Mouse (Mus musculus) neural tube, embryonic 13.5 days (tissue): Measurements from ENCODE around the gene Iqcj. TPM values are rescaled to one million over a fixed set of nuclear protein-coding genes. Genes with fewer than 3 reads are reported as not detected.

ENCODE experiments used
- ATAC-seq: fragments of 200-750 bp; cut with Nextera tagmentation; 2 replicates; pipeline ENCODE4 v1.8.0; 2017; ENCODE audit warnings: low read depth, mild to moderate bottlenecking, moderate TSS enrichment, moderate library complexity
- H3K27ac ChIP-seq: fragments of 300-500 bp; sonication (generic); replicated peaks from 2 replicates; pipeline ENCODE4 v1.5.1; 2015; ENCODE audit warnings: moderate library complexity, mild to moderate bottlenecking, inconsistent platforms
- H3K27me3 ChIP-seq: fragments of 300-500 bp; sonication (generic); 2 replicates; pipeline ENCODE4 v1.6.1; 2015; ENCODE audit warnings: mild to moderate bottlenecking, inconsistent platforms
- H3K36me3 ChIP-seq: fragments of 300-500 bp; sonication (generic); 2 replicates; pipeline ENCODE4 v1.6.1; 2015; ENCODE audit warnings: mild to moderate bottlenecking, inconsistent platforms
- H3K4me1 ChIP-seq: fragments of 300-500 bp; sonication (generic); replicated peaks from 2 replicates; pipeline ENCODE4 v1.6.1; 2015; ENCODE audit warnings: inconsistent platforms
- H3K4me2 ChIP-seq: fragments of 300-500 bp; sonication (generic); 2 replicates; pipeline ENCODE4 v1.6.1; 2015; ENCODE audit warnings: inconsistent platforms, mild to moderate bottlenecking, moderate library complexity
- H3K4me3 ChIP-seq: fragments of 300-500 bp; sonication (generic); 2 replicates; pipeline ENCODE4 v1.5.1; 2015; ENCODE audit warnings: mild to moderate bottlenecking, inconsistent platforms
- H3K9ac ChIP-seq: fragments of 300-500 bp; sonication (generic); 2 replicates; pipeline ENCODE4 v1.6.1; 2015; ENCODE audit warnings: moderate library complexity, mild to moderate bottlenecking, inconsistent platforms
- H3K9me3 ChIP-seq: fragments of 300-500 bp; sonication (generic); 2 replicates; pipeline ENCODE4 v1.6.1; 2016; ENCODE audit warnings: inconsistent platforms
- WGBS: fragments of 180-500 bp; shearing (Covaris S2); methylation state at CpG from one replicate; pipeline ENCODE4 v1.1.7; 2015; 5-methylcytosine and 5-hydroxymethylcytosine counted together
- polyA plus RNA-seq: library from polyadenylated mRNA; unstranded; fragments of >200 nt; fragmentation: Nextera tagmentation; extraction: Ambion mirVana; gene quantifications from 2 replicates; pipeline ENCODE4 v1.2.1, GENCODE M21; 2015

Gene Iqcj
- 0.44 and 0.45 TPM in 2 replicates for polyA plus RNA-seq

DNA sequence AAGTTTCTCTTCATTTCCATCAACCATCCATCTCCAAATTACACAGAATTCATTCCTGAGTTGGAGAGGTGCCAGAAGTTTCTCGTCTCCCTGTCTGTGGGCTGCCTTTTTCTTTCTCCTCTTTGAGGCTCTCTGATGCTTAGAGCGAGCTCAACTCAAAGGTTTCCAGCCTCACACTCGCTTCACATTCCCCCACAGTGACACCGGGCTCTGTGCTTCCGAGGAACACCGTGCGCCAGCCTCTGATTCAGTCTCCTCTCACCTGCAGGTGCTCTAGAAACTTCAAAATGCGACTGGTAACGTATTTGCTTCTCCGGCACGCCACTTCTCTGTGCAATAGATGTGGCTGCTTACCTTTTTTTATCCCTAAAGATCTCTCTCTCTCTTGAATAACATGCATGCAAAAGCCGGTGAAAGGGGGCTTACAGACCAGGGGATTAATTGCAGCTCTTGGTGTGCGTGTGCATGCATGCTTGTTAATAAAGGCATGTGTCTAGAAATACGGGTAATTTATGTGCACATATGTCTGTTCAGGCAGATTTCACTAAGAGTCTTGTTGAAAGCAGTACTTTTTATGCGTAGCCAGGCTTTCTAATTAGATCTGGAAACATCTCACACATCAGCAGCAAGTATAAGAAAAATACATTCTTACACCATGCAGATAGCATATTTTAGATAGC lies at the start of gene Iqcj, which contains the start of gene Iqschfp:
Gene Iqcj, plus strand, starts transcription at position 195 of the 680 bp plus-strand sequence.
Gene Iqschfp, plus strand, starts transcription at position 207 of the 680 bp plus-strand sequence.
- Histone ChIP-seq H3K4me1 (peaks cover 23% of the 10 kb centered on the region), H3K27ac (peak within 1 kb of the TSS; percentile 73), H3K9ac (peak within 1 kb of the TSS; percentile 60; the same call in 1 of the 2 replicates), H3K4me3 (peak within 1 kb of the TSS; percentile 31), H3K4me2 (peak within 1 kb of the TSS; percentile 53), H3K27me3 (peaks cover 3% of the 10 kb centered on the region; the same call in 1 of the 2 replicates), H3K36me3 (no peaks in the 10 kb centered on the region), H3K9me3 (no peaks in the 10 kb centered on the region)
- 21% methylated on average over 15 of the region's 15 CpGs for WGBS
- peak; percentile 29; the same call in 1 of the 2 replicates for ATAC-seq

DNA sequence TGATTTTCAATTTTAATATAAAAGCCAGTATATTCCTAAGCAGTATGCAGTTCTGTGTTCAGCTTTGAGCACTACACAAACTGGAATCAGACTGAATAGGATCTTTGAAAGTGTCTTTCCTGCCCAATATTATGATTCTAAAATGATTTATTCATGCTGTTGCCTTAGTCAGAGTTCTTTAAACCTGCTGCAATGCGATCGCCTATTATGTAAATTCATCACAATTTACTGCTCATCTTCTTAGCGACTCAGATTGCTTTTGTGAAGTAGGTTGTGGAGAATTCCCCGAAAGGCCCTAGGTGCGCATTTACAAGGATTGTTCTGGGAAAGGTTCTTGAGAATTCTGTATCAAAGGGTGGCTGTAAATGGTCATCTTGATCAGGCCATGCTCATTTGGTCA lies 39.6 kb upstream of the Iqcj start:
- Histone ChIP-seq H3K36me3 (no peaks in the 10 kb centered on the region), H3K4me3 (no peak overlapping the region), H3K27ac (no peak overlapping the region), H3K9ac (no peak overlapping the region), H3K27me3 (no peaks in the 10 kb centered on the region), H3K4me2 (no peak overlapping the region), H3K4me1 (no peaks in the 10 kb centered on the region), H3K9me3 (no peaks in the 10 kb centered on the region)
- ATAC-seq = no peak
- 77% methylated on average over 5 of the region's 5 CpGs for WGBS

GRCm38 (mm10) chr3:67861524-67861923 lies 30.5 kb upstream of the Iqcj start:
- H3K4me1 ChIP-seq = no peaks in the 10 kb centered on the region
- H3K4me3 ChIP-seq = no peak overlapping the region
- ATAC-seq = no peak
- no peaks in the 10 kb centered on the region for H3K36me3 ChIP-seq
- 91% methylated on average over 3 of the region's 3 CpGs for WGBS
- no peak overlapping the region for H3K4me2 ChIP-seq
- H3K9me3 ChIP-seq = no peaks in the 10 kb centered on the region
- H3K27ac ChIP-seq = no peak overlapping the region
- no peaks in the 10 kb centered on the region for H3K27me3 ChIP-seq
- no peak overlapping the region for H3K9ac ChIP-seq

DNA sequence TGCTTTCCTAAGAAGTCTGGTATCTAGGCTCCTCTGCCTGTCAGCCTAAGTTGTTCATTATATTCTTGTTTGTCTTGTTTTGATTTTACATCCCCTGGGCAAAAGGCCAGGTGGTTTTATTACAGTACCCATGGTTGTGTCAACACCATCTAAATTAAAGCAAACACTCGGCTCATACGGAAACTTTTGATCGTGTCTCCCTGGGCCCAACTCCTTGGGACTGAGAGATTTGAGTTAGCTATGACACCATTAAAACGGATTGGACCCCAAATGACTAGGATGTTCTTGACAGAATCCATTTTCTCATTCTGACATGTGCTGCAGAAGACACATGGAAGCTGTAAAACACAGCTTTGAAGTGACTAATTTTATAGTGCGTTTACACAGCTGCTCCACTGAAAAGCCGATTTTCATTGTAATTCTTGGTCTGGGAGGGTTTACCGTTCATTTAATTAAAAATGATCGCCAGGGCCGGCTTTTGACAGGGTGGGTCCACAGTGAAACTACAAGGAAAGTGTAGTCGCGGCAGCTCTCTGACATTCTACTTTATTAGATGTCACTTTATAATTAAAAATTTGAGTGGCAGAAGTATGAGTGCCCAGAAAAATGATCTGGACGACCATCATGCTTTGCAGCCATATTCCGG lies 24.5 kb upstream of the Iqcj start:
- ATAC-seq = no peak
- H3K9ac ChIP-seq = no peak overlapping the region
- no peaks in the 10 kb centered on the region for H3K9me3 ChIP-seq
- H3K4me1 ChIP-seq = peaks cover 7% of the 10 kb centered on the region; the same call in 1 of the 2 replicates
- no peak overlapping the region for H3K4me3 ChIP-seq
- H3K27me3 ChIP-seq = no peaks in the 10 kb centered on the region
- no peak overlapping the region for H3K4me2 ChIP-seq
- WGBS = 53% methylated on average over 13 of the region's 13 CpGs
- H3K36me3 ChIP-seq = no peaks in the 10 kb centered on the region
- H3K27ac ChIP-seq = no peak overlapping the region

GRCm38 (mm10) chr3:67869424-67869823 lies 22.6 kb upstream of the Iqcj start:
- Histone ChIP-seq H3K36me3 (no peaks in the 10 kb centered on the region), H3K4me2 (no peak overlapping the region), H3K9me3 (no peaks in the 10 kb centered on the region), H3K27ac (no peak overlapping the region), H3K9ac (no peak overlapping the region), H3K4me1 (peaks cover 7% of the 10 kb centered on the region; the same call in 1 of the 2 replicates), H3K27me3 (no peaks in the 10 kb centered on the region), H3K4me3 (no peak overlapping the region)
- WGBS = 81% methylated on average over 1 of the region's 1 CpGs
- no peak for ATAC-seq

- WGBS = 80% methylated on average over 4 of the region's 4 CpGs
- H3K9me3 ChIP-seq = no peaks in the 10 kb centered on the region
Observed at GRCm38 (mm10) chr3:67877253-67877652, 14.8 kb upstream of the Iqcj start.

GRCm38 (mm10) chr3:67884335-67884734 lies 7.7 kb upstream of the Iqcj start:
- ATAC-seq = no peak
- Histone ChIP-seq H3K9me3 (no peaks in the 10 kb centered on the region), H3K4me1 (no peaks in the 10 kb centered on the region; the same call in 1 of the 2 replicates), H3K27me3 (no peaks in the 10 kb centered on the region), H3K4me3 (no peak overlapping the region), H3K4me2 (no peak overlapping the region), H3K27ac (no peak overlapping the region), H3K36me3 (no peaks in the 10 kb centered on the region), H3K9ac (no peak overlapping the region)
- WGBS = 47% methylated on average over 3 of the region's 3 CpGs

More at GRCm38 (mm10) chr3:67877253-67877652, 14.8 kb upstream of the Iqcj start:
- Histone ChIP-seq H3K4me1 (no peaks in the 10 kb centered on the region), H3K4me3 (no peak overlapping the region), H3K27me3 (no peaks in the 10 kb centered on the region), H3K36me3 (no peaks in the 10 kb centered on the region), H3K9ac (no peak overlapping the region), H3K27ac (no peak overlapping the region), H3K4me2 (no peak overlapping the region)
- ATAC-seq = no peak

DNA sequence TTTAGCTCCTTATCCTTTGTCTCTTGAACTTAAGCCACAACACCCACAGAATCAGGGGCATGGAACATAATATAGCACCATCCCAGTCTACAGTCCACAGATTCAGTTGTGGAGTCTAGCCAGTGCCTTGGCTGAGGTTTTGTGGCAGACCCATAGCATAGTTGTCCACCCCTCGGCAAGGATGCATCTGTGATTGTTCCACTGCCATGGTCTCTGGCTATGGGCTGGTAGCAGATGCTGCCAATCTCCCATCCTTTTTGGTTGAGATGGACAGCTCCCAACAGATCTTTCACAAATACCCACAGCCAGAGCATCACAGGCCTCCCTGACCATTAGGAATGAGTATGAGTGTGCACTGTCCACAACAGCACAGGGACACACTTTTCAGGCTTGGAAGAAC lies 5.8 kb upstream of the Iqcj start:
- H3K4me1 ChIP-seq = peaks cover 1% of the 10 kb centered on the region; the same call in 1 of the 2 replicates
- H3K4me3 ChIP-seq = no peak overlapping the region
- H3K27me3 ChIP-seq = peaks cover under 1% of the 10 kb centered on the region; the same call in 1 of the 2 replicates
- H3K9ac ChIP-seq = no peak overlapping the region
- no peak for ATAC-seq
- H3K4me2 ChIP-seq = no peak overlapping the region
- no peaks in the 10 kb centered on the region for H3K9me3 ChIP-seq
- no peaks in the 10 kb centered on the region for H3K36me3 ChIP-seq
- no peak overlapping the region for H3K27ac ChIP-seq
- WGBS = 81% methylated on average over 1 of the region's 1 CpGs

DNA sequence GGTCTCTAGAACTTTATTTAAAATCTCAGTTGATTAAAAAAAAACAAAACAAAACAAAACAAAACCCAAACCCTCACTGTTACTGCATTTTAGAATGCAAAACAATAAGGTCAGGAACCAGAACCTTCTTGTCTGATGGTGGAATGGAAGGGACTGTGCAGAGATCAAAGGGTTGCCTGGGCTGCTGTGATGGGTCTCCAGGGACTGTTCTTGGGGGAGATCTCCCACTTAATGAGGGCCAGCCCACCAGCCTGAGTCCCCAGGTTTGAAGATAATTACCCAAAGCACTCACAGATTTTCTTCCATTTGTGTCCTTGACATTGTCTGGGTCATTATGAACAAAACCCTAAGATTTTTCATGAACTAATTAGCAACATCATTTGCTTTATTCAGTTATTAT lies 4.8 kb upstream of the Iqcj start:
- Histone ChIP-seq H3K27ac (no peak overlapping the region), H3K4me3 (no peak overlapping the region), H3K36me3 (no peaks in the 10 kb centered on the region), H3K4me1 (peaks cover 12% of the 10 kb centered on the region), H3K9ac (no peak overlapping the region), H3K9me3 (no peaks in the 10 kb centered on the region), H3K4me2 (no peak overlapping the region), H3K27me3 (peaks cover 3% of the 10 kb centered on the region; the same call in 1 of the 2 replicates)
- no peak for ATAC-seq

- H3K4me3 ChIP-seq = peak overlapping the region; percentile 31
- H3K4me2 ChIP-seq = peak overlapping the region; percentile 53
- peak overlapping the region; percentile 60; the same call in 1 of the 2 replicates for H3K9ac ChIP-seq
- H3K9me3 ChIP-seq = no peaks in the 10 kb centered on the region
- no peaks in the 10 kb centered on the region for H3K36me3 ChIP-seq
- H3K27me3 ChIP-seq = peaks cover 3% of the 10 kb centered on the region; the same call in 1 of the 2 replicates
- peak; percentile 47 for ATAC-seq
- H3K27ac ChIP-seq = peak overlapping the region; percentile 59
- WGBS = 47% methylated on average over 10 of the region's 10 CpGs
- H3K4me1 ChIP-seq = peaks cover 23% of the 10 kb centered on the region
Observed at GRCm38 (mm10) chr3:67892768-67893167, 748 bp downstream of the Iqcj start.

GRCm38 (mm10) chr3:67902517-67902916 lies 10.5 kb downstream of the Iqcj start:
- no peaks in the 10 kb centered on the region for H3K36me3 ChIP-seq
- H3K4me1 ChIP-seq = no peaks in the 10 kb centered on the region
- no peak overlapping the region for H3K9ac ChIP-seq
- ATAC-seq = no peak
- no peak overlapping the region for H3K4me3 ChIP-seq
- WGBS = 88% methylated on average over 4 of the region's 4 CpGs
- H3K9me3 ChIP-seq = no peaks in the 10 kb centered on the region
- no peaks in the 10 kb centered on the region for H3K27me3 ChIP-seq
- H3K27ac ChIP-seq = no peak overlapping the region
- H3K4me2 ChIP-seq = no peak overlapping the region

DNA sequence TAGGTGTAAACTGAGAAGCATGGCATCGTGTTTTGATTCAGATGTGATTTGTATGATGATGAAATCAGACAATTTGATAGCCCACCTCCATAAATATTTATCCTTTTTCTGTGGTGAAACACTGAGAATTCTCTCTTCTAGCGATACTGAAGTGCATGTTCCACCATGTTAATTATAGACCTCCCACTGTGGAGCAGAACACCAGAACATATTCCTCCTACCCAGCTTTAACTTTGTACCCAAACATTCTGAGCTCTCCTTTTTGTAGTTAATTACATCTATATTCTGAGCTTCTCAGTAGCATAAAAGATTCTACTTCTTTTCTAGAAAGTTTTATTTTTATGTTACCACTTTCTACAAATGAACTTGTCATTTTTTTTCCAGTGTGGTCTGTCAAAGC lies 16.6 kb downstream of the Iqcj start:
- Histone ChIP-seq H3K4me2 (no peak overlapping the region), H3K36me3 (no peaks in the 10 kb centered on the region), H3K27me3 (no peaks in the 10 kb centered on the region), H3K4me3 (no peak overlapping the region), H3K9me3 (no peaks in the 10 kb centered on the region), H3K9ac (no peak overlapping the region), H3K27ac (no peak overlapping the region), H3K4me1 (no peaks in the 10 kb centered on the region)
- no peak for ATAC-seq
- WGBS = 81% methylated on average over 2 of the region's 2 CpGs
